In the genomic region with DNA sequence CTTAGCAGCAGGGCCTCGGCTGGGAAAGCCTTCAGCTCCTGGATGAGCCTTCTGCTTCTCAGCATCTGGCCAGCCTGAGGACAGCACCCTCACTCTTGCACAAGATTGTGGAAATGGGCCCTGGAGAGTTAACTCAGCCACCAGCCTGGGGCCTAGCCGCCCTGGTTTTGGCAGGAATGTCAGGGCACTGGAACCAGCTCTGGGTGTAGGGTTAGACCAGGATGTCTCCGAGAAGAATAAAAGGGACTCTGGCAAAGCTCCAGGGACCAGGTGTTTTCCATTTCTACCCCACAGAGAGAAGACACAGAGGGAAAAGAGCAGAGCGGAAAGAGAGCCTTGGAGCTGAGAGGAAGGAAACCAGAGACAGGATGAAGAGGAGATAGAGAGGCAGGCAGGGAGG, we compare ENCODE assay signal across 11 mouse cellular contexts.
DNase-seq lines count a peak whose midpoint lies in the region; ATAC-seq lines count a peak whose summit lies in the region.
"Had no signal": no experiment of that assay in that cellular context is flagged by ENCODE, and none has a peak within 500 bp of the region (broad histone marks: within the 10 kb centered on the region; RNA-seq: fewer than 3 reads in every experiment).

No protein-coding gene starts in this region.

- H3K4me3 ChIP-seq in heart, embryonic 15.5 days: no peak overlapping the region
- no peak overlapping the region for H3K4me3 ChIP-seq in midbrain, embryonic 10.5 days
- H3K4me3 ChIP-seq in midbrain, embryonic 14.5 days (replicated peaks; ENCODE audit: low read depth, low read length): no peak overlapping the region
- no peak overlapping the region for H3K4me3 ChIP-seq in stomach, embryonic 16.5 days (replicated peaks; ENCODE audit: low read length)

- H3K4me2 ChIP-seq in heart, embryonic 15.5 days: no peak overlapping the region
- H3K4me2 ChIP-seq in midbrain, embryonic 14.5 days (ENCODE audit: low read length): no peak overlapping the region
- no peak overlapping the region for H3K4me2 ChIP-seq in stomach, embryonic 16.5 days (ENCODE audit: low read depth, low read length)
- H3K4me2 ChIP-seq: midbrain, embryonic 11.5 days had no signal

- no peak for ATAC-seq in heart, embryonic 15.5 days (replicated peaks; ENCODE audit: insufficient number of reproducible peaks, insufficient read depth, low FRiP score, low read depth)
- no peak for ATAC-seq in midbrain, embryonic 14.5 days (ENCODE audit: low FRiP score, low TSS enrichment)
- no peak for ATAC-seq in stomach, embryonic 16.5 days (ENCODE audit: insufficient read depth, low FRiP score)

- WGBS in heart, embryonic 15.5 days: 30% methylated on average over 4 of the region's 4 CpGs
- WGBS in midbrain, embryonic 10.5 days: 44% methylated on average over 4 of the region's 4 CpGs
- WGBS in midbrain, embryonic 14.5 days: 52% methylated on average over 4 of the region's 4 CpGs
- WGBS in stomach, embryonic 16.5 days: 40% methylated on average over 4 of the region's 4 CpGs

- H3K9ac ChIP-seq in heart, embryonic 15.5 days: no peak overlapping the region
- no peak overlapping the region for H3K9ac ChIP-seq in midbrain, embryonic 14.5 days (replicated peaks; ENCODE audit: low read length)
- peak overlapping the region; percentile 36; the same call in 1 of the 2 replicates for H3K9ac ChIP-seq in stomach, embryonic 16.5 days (ENCODE audit: low read length)

- no peaks in the 10 kb centered on the region for H3K27me3 ChIP-seq in heart, embryonic 15.5 days
- H3K27me3 ChIP-seq in midbrain, embryonic 10.5 days (ENCODE audit: low read depth, poor library complexity, severe bottlenecking): no peaks in the 10 kb centered on the region
- H3K27me3 ChIP-seq in midbrain, embryonic 14.5 days (ENCODE audit: control insufficient read depth, insufficient read depth, low read length): no peaks in the 10 kb centered on the region
- H3K27me3 ChIP-seq in stomach, embryonic 16.5 days (ENCODE audit: control insufficient read depth, insufficient read depth, low read length): no peaks in the 10 kb centered on the region

- peak overlapping the region; percentile 8; the same call in 1 of the 2 replicates for H3K27ac ChIP-seq in heart, embryonic 15.5 days
- peak overlapping the region; percentile 72 for H3K27ac ChIP-seq in midbrain, embryonic 10.5 days (replicated peaks)
- H3K27ac ChIP-seq in midbrain, embryonic 14.5 days (replicated peaks; ENCODE audit: low read depth, low read length): no peak overlapping the region
- H3K27ac ChIP-seq in stomach, embryonic 16.5 days (ENCODE audit: low read length): no peak overlapping the region

- DNase-seq in adrenal gland, postnatal 14 days: peak; percentile 67
- no peak for DNase-seq in adrenal gland, postnatal 25 days
- DNase-seq in heart, adult 9 months (ENCODE audit: low spot score in 2 of 2): no peak
- no peak for DNase-seq in midbrain, embryonic 10.5 days (ENCODE audit: low spot score)
- DNase-seq in midbrain, embryonic 14.5 days: no peak
- no peak for DNase-seq in retina, embryonic 14.5 days (ENCODE audit: low spot score)
- DNase-seq: cerebellum, adult 11-12 months; spleen, adult 18-20 months had no signal

- H3K36me3 ChIP-seq in heart, embryonic 15.5 days: no peaks in the 10 kb centered on the region
- H3K36me3 ChIP-seq in midbrain, embryonic 10.5 days: no peaks in the 10 kb centered on the region
- H3K36me3 ChIP-seq in midbrain, embryonic 14.5 days (ENCODE audit: control insufficient read depth, insufficient read depth, low read length): no peaks in the 10 kb centered on the region
- no peaks in the 10 kb centered on the region for H3K36me3 ChIP-seq in stomach, embryonic 16.5 days (ENCODE audit: control insufficient read depth, insufficient read depth, low read length)

- H3K9me3 ChIP-seq in heart, embryonic 15.5 days (replicated peaks): no peaks in the 10 kb centered on the region
- H3K9me3 ChIP-seq in midbrain, embryonic 10.5 days (replicated peaks): no peaks in the 10 kb centered on the region
- no peaks in the 10 kb centered on the region for H3K9me3 ChIP-seq in midbrain, embryonic 14.5 days (ENCODE audit: control insufficient read depth, low read length)
- H3K9me3 ChIP-seq in stomach, embryonic 16.5 days (replicated peaks; ENCODE audit: control insufficient read depth, low read length): no peaks in the 10 kb centered on the region

- peaks cover 23% of the 10 kb centered on the region for H3K4me1 ChIP-seq in heart, embryonic 15.5 days (replicated peaks)
- H3K4me1 ChIP-seq in midbrain, embryonic 10.5 days: peaks cover 66% of the 10 kb centered on the region
- H3K4me1 ChIP-seq in midbrain, embryonic 14.5 days (ENCODE audit: control insufficient read depth, insufficient read depth, low read length): peaks cover 18% of the 10 kb centered on the region
- H3K4me1 ChIP-seq in stomach, embryonic 16.5 days (ENCODE audit: control insufficient read depth, insufficient read depth, low read length): peaks cover 11% of the 10 kb centered on the region; the same call in 1 of the 2 replicates

Comparison
In these comparisons a context has a peak if more than half of its experiments do, and no peak if none do; other contexts are left out.
1. H3K27ac ChIP-seq: peak in heart, embryonic 15.5 days (single experiment) and midbrain, embryonic 10.5 days (single experiment); none in midbrain, embryonic 14.5 days (single experiment) and stomach, embryonic 16.5 days (single experiment).